Mouse (Mus musculus): ENCODE measurements around the gene Exoc3l4.

The Exoc3l4 gene

DNA sequence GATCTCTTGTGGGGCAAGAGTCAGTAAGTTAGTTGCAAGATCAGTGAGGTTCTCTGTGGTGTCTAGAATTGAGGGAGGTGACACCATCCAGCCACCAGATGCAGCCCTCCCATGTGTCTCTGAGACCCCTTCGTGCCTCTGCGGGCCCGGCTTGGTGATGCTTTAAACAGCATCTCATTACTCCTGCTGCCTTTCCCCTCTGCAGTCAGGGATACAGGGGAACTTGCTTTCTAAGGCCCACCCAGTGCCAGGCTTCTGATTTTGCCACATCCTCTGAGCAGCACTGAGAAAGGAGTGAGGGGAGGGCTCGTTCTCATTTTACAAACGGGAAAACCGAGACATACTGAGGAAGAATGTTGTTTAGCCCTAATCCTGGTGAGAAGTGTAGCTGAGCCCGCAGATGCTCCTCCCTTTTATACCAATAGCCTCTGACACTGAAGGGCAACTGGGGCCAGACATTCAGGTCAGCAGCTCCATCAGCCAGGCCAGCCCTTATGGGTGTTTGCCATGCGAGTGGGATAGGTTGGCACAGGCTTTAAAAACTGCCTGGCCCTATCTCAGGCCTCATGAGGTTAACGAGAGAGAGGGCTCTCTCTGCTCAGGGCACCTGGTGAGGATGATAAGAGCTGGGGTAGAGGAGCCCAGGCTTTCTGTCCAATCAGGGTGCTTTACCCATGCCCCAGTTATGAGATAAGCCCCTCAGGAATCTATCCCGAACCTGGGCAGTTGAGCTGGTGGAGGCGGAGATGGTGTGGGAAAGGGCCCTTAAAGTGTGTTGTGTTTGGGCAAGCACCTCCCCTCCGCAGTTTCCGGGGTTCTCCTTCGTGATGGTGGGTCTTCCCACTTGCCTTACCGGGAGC, 26.4 kb downstream of the Exoc3l4 start:
- Histone ChIP-seq H3K4me3 (replicated peaks; ENCODE audit: low read length) (peak overlapping the region; percentile 72), H3K27me3 (ENCODE audit: insufficient read depth, low read length) (peaks cover 94% of the 10 kb centered on the region), H3K9me3 (ENCODE audit: low read length) (peaks cover 5% of the 10 kb centered on the region), H3K36me3 (ENCODE audit: insufficient read depth, low read length) (no peaks in the 10 kb centered on the region), H3K4me1 (replicated peaks; ENCODE audit: low read depth, low read length) (peaks cover 48% of the 10 kb centered on the region)
- TF ChIP-seq CTCF (conservative IDR thresholded peaks at IDR 0.05; ENCODE audit: low read length) (no peak), NANOG (IDR thresholded peaks at IDR 0.05; ENCODE audit: borderline replicate concordance, low read length) (no peak), POU5F1 (IDR thresholded peaks at IDR 0.05; ENCODE audit: borderline replicate concordance, low read length) (no peak)

DNA sequence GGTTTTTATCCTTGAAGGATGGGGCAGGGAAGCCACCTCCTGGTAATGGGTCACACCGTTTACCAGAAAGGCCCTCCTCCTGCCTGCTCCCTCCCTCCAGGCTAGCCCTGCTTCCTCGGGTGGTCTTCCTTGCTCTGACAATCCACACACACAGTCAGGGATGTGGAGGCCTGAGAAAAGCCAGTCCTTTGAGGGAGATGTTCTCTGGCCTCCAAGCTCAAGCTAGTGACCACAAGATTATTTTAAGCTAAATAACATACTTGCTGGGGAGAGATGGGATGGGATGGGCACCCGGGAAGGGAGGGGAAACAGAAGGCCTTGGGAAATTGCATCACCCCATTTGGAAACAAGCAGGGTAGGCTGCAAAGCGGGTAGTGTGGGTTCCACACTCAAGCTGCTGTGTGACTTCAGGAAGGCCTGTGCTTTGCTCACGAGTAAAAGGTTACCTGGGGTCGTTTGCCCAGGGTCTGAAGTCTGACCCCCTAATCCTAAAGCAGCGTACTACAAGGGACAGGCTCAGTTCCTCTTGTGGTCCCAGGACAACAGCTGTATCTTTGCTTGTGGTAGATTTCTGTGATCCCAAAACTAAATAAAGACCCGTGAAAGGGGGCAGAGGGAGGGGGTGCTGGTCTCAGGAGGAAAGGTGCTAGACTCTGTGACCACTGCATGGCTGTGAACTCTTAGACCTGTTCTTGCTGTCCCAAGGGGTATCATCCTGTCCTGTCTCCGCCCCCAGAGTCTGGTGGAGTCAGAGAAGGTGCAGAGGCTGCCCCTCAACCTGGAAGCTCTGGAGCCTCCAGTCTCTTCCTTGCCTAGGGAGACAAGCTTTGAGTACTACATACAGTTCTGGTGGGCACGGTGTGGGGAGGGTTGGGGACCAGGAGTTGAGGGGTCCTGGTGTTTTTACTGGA, 27.4 kb downstream of the Exoc3l4 start:
- TF ChIP-seq CTCF (conservative IDR thresholded peaks at IDR 0.05; ENCODE audit: low read length) (no peak), POU5F1 (IDR thresholded peaks at IDR 0.05; ENCODE audit: borderline replicate concordance, low read length) (no peak), NANOG (IDR thresholded peaks at IDR 0.05; ENCODE audit: borderline replicate concordance, low read length) (no peak)
- H3K9me3 ChIP-seq (ENCODE audit: low read length): peaks cover 5% of the 10 kb centered on the region
- no peaks in the 10 kb centered on the region for H3K36me3 ChIP-seq (ENCODE audit: insufficient read depth, low read length)
- H3K4me3 ChIP-seq (replicated peaks; ENCODE audit: low read length): no peak overlapping the region
- peaks cover 57% of the 10 kb centered on the region for H3K4me1 ChIP-seq (replicated peaks; ENCODE audit: low read depth, low read length)
- peaks cover 94% of the 10 kb centered on the region for H3K27me3 ChIP-seq (ENCODE audit: insufficient read depth, low read length)

DNA sequence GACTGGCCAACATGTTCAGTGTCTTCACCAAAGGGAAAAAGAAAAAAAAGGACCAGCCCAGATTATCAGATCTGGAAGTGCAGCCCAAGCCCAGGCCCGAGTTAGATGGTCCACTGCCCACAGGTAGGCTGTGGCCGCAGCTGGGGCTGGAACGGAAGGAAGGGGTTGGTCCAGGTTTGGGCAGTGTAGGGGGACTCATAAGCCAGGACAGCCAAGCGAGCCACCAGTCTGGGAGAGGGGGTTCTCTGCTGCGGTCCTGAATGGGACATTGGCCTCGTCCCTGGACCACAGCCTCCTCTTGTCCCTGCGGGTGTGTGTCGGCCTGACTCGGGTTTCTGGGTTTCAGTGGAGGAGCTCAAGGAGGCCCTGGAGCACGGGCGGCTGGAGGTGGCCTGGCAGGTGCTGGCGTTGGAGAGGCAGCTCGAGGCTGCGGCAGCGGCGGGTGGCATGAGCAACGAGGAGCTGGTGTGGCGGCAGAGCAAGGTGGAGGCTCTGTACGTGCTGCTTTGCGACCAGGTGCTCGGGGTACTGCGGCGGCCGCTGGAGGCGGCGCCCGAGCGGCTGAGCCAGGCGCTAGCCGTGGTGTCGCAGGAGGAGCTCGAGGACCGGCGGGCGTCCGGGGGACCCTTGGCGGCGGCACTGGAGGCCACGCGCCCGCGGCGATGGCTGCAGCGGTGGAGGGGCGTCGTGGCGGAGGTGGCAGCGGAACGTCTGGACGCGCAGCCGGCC, 28.5 kb downstream of the Exoc3l4 start:
- peak overlapping the region; percentile 70 for H3K4me3 ChIP-seq (replicated peaks; ENCODE audit: low read length)
- H3K36me3 ChIP-seq (ENCODE audit: insufficient read depth, low read length): no peaks in the 10 kb centered on the region
- no peaks in the 10 kb centered on the region for H3K9me3 ChIP-seq (ENCODE audit: low read length)
- H3K27me3 ChIP-seq (ENCODE audit: insufficient read depth, low read length): peaks cover 99% of the 10 kb centered on the region
- H3K4me1 ChIP-seq (replicated peaks; ENCODE audit: low read depth, low read length): peaks cover 68% of the 10 kb centered on the region
- TF ChIP-seq NANOG (IDR thresholded peaks at IDR 0.05; ENCODE audit: borderline replicate concordance, low read length): no peak
- no peak for TF ChIP-seq CTCF (conservative IDR thresholded peaks at IDR 0.05; ENCODE audit: low read length)
- TF ChIP-seq POU5F1 (IDR thresholded peaks at IDR 0.05; ENCODE audit: borderline replicate concordance, low read length): no peak

DNA sequence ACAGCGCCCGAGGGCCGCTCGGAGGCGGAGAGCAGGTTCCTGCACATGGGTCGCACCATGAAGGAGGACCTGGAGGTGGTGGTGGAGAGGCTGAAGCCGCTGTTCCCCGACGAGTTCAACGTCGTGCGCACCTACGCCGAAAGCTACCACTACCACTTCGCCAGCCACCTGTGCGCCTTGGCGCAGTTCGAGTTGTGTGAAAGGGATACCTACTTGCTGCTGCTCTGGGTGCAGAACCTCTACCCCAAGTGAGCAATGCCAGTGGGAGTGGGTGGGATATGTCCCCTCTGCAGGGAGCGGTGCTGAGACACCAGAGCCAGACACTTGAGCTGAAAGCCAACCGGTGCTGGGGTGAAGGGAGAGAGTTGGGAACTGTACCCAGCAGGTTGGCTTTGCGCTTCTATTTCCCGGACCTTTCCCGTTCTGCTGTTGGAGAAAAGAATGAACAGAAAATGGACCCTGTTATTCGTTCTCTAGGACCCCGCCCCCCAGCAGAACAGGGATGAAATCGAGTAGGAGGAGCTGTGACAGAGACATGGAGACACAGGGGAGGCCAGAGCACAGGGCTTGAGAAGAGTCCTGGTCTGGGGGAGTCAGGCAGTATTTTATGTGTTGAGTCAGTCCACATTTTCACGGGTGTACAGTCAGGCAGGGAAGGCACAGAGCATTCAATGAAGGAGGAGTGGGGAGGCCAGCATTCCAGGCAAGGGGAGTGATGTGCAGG, 29.2 kb downstream of the Exoc3l4 start:
- no peak for TF ChIP-seq CTCF (conservative IDR thresholded peaks at IDR 0.05; ENCODE audit: low read length)
- no peak for TF ChIP-seq NANOG (IDR thresholded peaks at IDR 0.05; ENCODE audit: borderline replicate concordance, low read length)
- TF ChIP-seq POU5F1 (IDR thresholded peaks at IDR 0.05; ENCODE audit: borderline replicate concordance, low read length): no peak
- H3K27me3 ChIP-seq (ENCODE audit: insufficient read depth, low read length): peaks cover 100% of the 10 kb centered on the region
- no peaks in the 10 kb centered on the region for H3K9me3 ChIP-seq (ENCODE audit: low read length)
- H3K4me1 ChIP-seq (replicated peaks; ENCODE audit: low read depth, low read length): peaks cover 73% of the 10 kb centered on the region
- H3K4me3 ChIP-seq (replicated peaks; ENCODE audit: low read length): peak overlapping the region; percentile 70
- no peaks in the 10 kb centered on the region for H3K36me3 ChIP-seq (ENCODE audit: insufficient read depth, low read length)

DNA sequence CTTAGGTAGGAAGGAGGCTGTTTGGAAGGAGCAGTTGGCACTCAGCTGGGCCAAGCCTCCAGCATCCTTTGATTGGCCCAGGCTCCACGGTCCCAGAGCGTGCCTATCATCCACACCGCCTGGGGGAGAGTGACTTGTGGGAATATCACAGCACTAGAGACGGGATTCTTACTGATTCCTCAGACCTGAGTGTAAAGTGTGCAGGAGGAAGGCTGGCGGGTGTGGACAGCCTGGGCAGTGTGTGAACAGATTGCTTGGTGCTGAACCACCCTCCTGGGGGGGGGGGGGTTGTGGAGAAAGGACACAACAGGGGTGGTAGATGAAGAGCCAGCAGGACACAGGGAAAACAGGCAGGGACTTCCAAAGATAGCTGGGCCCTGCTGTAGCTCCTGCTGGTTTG, 29.9 kb downstream of the Exoc3l4 start:
- no peak overlapping the region; the same call in 1 of the 2 replicates for H3K4me3 ChIP-seq (replicated peaks; ENCODE audit: low read length)
- peaks cover 71% of the 10 kb centered on the region for H3K4me1 ChIP-seq (replicated peaks; ENCODE audit: low read depth, low read length)
- H3K9me3 ChIP-seq (ENCODE audit: low read length): no peaks in the 10 kb centered on the region
- H3K36me3 ChIP-seq (ENCODE audit: insufficient read depth, low read length): no peaks in the 10 kb centered on the region
- H3K27me3 ChIP-seq (ENCODE audit: insufficient read depth, low read length): peaks cover 100% of the 10 kb centered on the region
- TF ChIP-seq CTCF (conservative IDR thresholded peaks at IDR 0.05; ENCODE audit: low read length) (no peak), POU5F1 (IDR thresholded peaks at IDR 0.05; ENCODE audit: borderline replicate concordance, low read length) (no peak), NANOG (IDR thresholded peaks at IDR 0.05; ENCODE audit: borderline replicate concordance, low read length) (no peak)

DNA sequence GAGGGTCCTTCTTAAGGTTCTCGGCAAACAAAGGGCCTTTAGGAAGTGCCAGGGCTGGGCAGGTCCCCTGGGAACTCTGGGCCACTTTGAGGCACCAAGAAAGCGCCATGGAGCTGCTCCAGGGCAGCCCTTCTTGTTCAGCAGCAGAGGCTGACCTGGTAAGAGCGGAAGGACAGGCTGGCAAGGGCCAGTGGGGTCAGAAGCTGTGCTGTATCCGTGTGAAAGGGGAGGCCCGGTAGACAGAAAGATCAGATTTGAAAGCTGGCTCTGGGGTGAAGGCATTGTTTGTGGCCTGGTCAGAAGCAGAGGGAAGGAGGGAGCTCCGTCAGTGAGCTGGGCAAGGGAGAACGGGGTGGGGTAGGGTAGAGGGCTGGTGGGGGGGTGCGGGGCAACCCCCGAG, 30.5 kb downstream of the Exoc3l4 start:
- Histone ChIP-seq H3K27me3 (ENCODE audit: insufficient read depth, low read length) (peaks cover 100% of the 10 kb centered on the region), H3K36me3 (ENCODE audit: insufficient read depth, low read length) (no peaks in the 10 kb centered on the region), H3K4me1 (replicated peaks; ENCODE audit: low read depth, low read length) (peaks cover 65% of the 10 kb centered on the region), H3K4me3 (replicated peaks; ENCODE audit: low read length) (no peak overlapping the region), H3K9me3 (ENCODE audit: low read length) (no peaks in the 10 kb centered on the region)
- TF ChIP-seq CTCF (conservative IDR thresholded peaks at IDR 0.05; ENCODE audit: low read length) (no peak), POU5F1 (IDR thresholded peaks at IDR 0.05; ENCODE audit: borderline replicate concordance, low read length) (no peak), NANOG (IDR thresholded peaks at IDR 0.05; ENCODE audit: borderline replicate concordance, low read length) (no peak)

DNA sequence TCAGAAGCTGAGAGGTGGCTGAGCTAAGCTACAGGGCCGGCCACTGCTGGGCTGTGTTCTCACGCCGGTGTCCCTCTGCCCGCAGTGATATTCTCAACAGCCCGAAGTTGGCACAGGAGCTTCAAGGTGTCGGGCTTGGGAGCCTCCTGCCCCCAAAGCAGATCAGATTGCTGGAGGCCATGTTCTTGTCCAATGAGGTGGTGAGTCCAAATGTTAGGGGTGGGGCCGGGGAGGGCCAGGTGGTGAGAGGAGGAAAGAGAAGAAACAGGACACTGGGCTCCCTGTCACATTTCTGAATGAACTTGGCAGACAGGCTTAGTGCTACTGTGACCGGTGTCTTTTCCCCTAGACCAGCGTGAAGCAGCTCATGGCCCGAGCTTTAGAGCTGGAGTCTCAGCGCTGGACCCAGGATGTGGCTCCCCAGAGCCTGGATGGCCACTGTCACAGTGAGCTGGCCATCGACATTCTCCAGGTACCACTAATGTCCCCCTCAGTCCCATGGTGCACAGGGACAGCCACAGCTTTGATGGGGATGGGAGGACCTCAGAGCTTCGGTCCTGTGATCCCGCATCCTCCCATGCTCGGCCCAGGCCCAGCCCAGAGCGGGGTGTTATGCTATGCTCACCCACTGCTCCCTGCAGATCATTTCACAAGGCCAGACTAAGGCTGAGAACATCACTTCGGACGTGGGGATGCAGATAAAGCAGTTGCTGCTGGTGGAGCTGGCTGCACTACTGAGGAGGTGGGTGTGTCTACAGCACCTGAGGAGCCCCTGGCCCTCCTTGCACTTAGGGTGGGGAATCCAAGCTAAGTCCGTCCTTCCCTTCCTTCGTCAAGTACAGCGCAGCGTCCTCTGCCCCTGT, 31.3 kb downstream of the Exoc3l4 start:
- Histone ChIP-seq H3K9me3 (ENCODE audit: low read length) (no peaks in the 10 kb centered on the region), H3K4me3 (replicated peaks; ENCODE audit: low read length) (no peak overlapping the region), H3K36me3 (ENCODE audit: insufficient read depth, low read length) (no peaks in the 10 kb centered on the region), H3K27me3 (ENCODE audit: insufficient read depth, low read length) (peaks cover 100% of the 10 kb centered on the region), H3K4me1 (replicated peaks; ENCODE audit: low read depth, low read length) (peaks cover 57% of the 10 kb centered on the region)
- TF ChIP-seq NANOG (IDR thresholded peaks at IDR 0.05; ENCODE audit: borderline replicate concordance, low read length): no peak
- no peak for TF ChIP-seq POU5F1 (IDR thresholded peaks at IDR 0.05; ENCODE audit: borderline replicate concordance, low read length)
- TF ChIP-seq CTCF (conservative IDR thresholded peaks at IDR 0.05; ENCODE audit: low read length): no peak

Measured in E14TG2a.4 (cell line).